ENCODE assay signal across 27 mouse cellular contexts in genomic region chr3:93494774-93495173, GRCm38 (mm10). TPM values are rescaled to one million over a fixed set of nuclear protein-coding genes. Genes with fewer than 3 reads are reported as not detected.
DNase-seq lines count a peak whose midpoint lies in the region; ATAC-seq and TF ChIP-seq lines count a peak whose summit lies in the region.
"Not testable (repeated sequence)": the region's sequence is repeated elsewhere in the genome, so short reads cannot be mapped to it uniquely, and the experiment has no call there.
"Had no signal": no experiment of that assay in that cellular context is flagged by ENCODE, and none has a peak within 500 bp of the region (broad histone marks: within the 10 kb centered on the region; RNA-seq: fewer than 3 reads in every experiment).

No protein-coding gene starts in this region.

- H3K36me3 ChIP-seq in CH12.LX (replicated peaks in 1 of 2; ENCODE audit: control insufficient read depth in 1 of 2, insufficient read depth in 1 of 2, low read length in 1 of 2); forebrain, postnatal 0 days (ENCODE audit: insufficient read depth); intestine, postnatal 0 days (ENCODE audit: control insufficient read depth, insufficient read depth); lung, postnatal 0 days (ENCODE audit: insufficient read depth, low read length): not testable (repeated sequence)

- H3K27me3 ChIP-seq in CH12.LX (replicated peaks); forebrain, postnatal 0 days (ENCODE audit: insufficient read depth, low read length); intestine, postnatal 0 days (replicated peaks; ENCODE audit: control insufficient read depth, insufficient read depth, low read length); lung, postnatal 0 days (replicated peaks; ENCODE audit: insufficient read depth, low read length): not testable (repeated sequence)

- ATAC-seq in forebrain, postnatal 0 days; intestine, postnatal 0 days; lung, postnatal 0 days: not testable (repeated sequence)

- not testable (repeated sequence) for TF ChIP-seq RAD21 in CH12.LX (IDR thresholded peaks at IDR 0.05; ENCODE audit: low read depth, low read length)

- dilution Hi-C loops in CH12.LX (cut with MboI; ENCODE audit: extremely low pct_ligation_motif_present, extremely low pct_unique_long_range_greater_than_20kb, low sequenced_read_pairs) = not testable (repeated sequence)

- H3K4me1 ChIP-seq in CH12.LX (ENCODE audit: control insufficient read depth in 1 of 2, insufficient read depth in 2 of 2); forebrain, postnatal 0 days (ENCODE audit: insufficient read depth); intestine, postnatal 0 days (replicated peaks; ENCODE audit: control insufficient read depth, insufficient read depth, low read length); lung, postnatal 0 days (ENCODE audit: insufficient read depth, low read depth, low read length): not testable (repeated sequence)

- H3K27ac ChIP-seq in CH12.LX (ENCODE audit: insufficient read depth, low read depth); forebrain, postnatal 0 days (ENCODE audit: low read depth, low read length); intestine, postnatal 0 days (ENCODE audit: low read depth, low read length); layer of hippocampus, adult 2 months; lung, postnatal 0 days (ENCODE audit: low read length): not testable (repeated sequence)

- peak in 1 of 2 experiments; percentile 64; a peak in 2 of 4 replicates for TF ChIP-seq CTCF in CH12.LX (conservative IDR thresholded peaks at IDR 0.05 in 1 of 2, IDR thresholded peaks at IDR 0.05 in 1 of 2; ENCODE audit: low read depth in 2 of 2, low read length in 2 of 2)
- TF ChIP-seq CTCF in forebrain, postnatal 0 days (IDR thresholded peaks at IDR 0.05; ENCODE audit: low read depth) = peak; percentile 39
- peak; percentile 47 for TF ChIP-seq CTCF in intestine, postnatal 0 days (IDR thresholded peaks at IDR 0.05; ENCODE audit: low read depth)
- peak; percentile 52 for TF ChIP-seq CTCF in layer of hippocampus, adult 2 months (conservative IDR thresholded peaks at IDR 0.05)
- TF ChIP-seq CTCF in lung, postnatal 0 days (IDR thresholded peaks at IDR 0.05) = peak; percentile 28; the same call in 1 of the 2 replicates

- H3K9me3 ChIP-seq in CH12.LX (replicated peaks; ENCODE audit: low read length); forebrain, postnatal 0 days (ENCODE audit: low read length); intestine, postnatal 0 days (ENCODE audit: control insufficient read depth); lung, postnatal 0 days (ENCODE audit: low read length): not testable (repeated sequence)

- not testable (repeated sequence) for H3K79me2 ChIP-seq in CH12.LX (replicated peaks; ENCODE audit: control insufficient read depth, extremely low read depth, insufficient read depth, poor library complexity, severe bottlenecking)

- in situ Hi-C loops in CH12.LX (cut with MboI; ENCODE audit: low pct_ligation_motif_present, low pct_unique_long_range_greater_than_20kb, low sequenced_read_pairs) = loop anchor here (10.0 kb wide), 2 partner anchors 130 to 360 kb away; no protein-coding TSS in a partner anchor

- TF ChIP-seq POLR2A in CH12.LX (IDR thresholded peaks at IDR 0.05; ENCODE audit: low read depth, low read length) = not testable (repeated sequence)

- TF ChIP-seq EP300 in CH12.LX (IDR thresholded peaks at IDR 0.05; ENCODE audit: low read length); lung, postnatal 0 days (IDR thresholded peaks at IDR 0.05): not testable (repeated sequence)

- 0 out of 2 replicates have a peak overlapping the region, but pooled peaks have one; percentile 33 for H3K9ac ChIP-seq in CH12.LX (ENCODE audit: insufficient read depth, low read depth)
- not testable (repeated sequence) for H3K9ac ChIP-seq in forebrain, postnatal 0 days; intestine, postnatal 0 days (ENCODE audit: low read depth, low read length); lung, postnatal 0 days (replicated peaks; ENCODE audit: low read depth)

- not testable (repeated sequence) for H3K4me3 ChIP-seq in CH12.LX (replicated peaks in 1 of 3; ENCODE audit: low read depth in 2 of 3, low read length in 2 of 3, poor library complexity in 1 of 3); forebrain, postnatal 0 days (ENCODE audit: low read depth, low read length); intestine, postnatal 0 days (ENCODE audit: low read depth, low read length); layer of hippocampus, adult 2 months; lung, postnatal 0 days (ENCODE audit: low read depth, low read length)

- H3K4me2 ChIP-seq in CH12.LX (ENCODE audit: insufficient read depth, low read depth, poor library complexity, severe bottlenecking); forebrain, postnatal 0 days (ENCODE audit: low read depth); intestine, postnatal 0 days (replicated peaks; ENCODE audit: low read depth); lung, postnatal 0 days (replicated peaks; ENCODE audit: low read depth, low read length): not testable (repeated sequence)

- peak; percentile 43 for DNase-seq in 3134 (ENCODE audit: extremely low read depth, insufficient read length, low spot score)
- DNase-seq in CH12.LX (ENCODE audit: extremely low read depth); forebrain, postnatal 0 days; layer of hippocampus, adult 2 months (ENCODE audit: low spot score in 2 of 2); lung, postnatal 0 days (ENCODE audit: low spot score): not testable (repeated sequence)

- 26% methylated on average over 5 of the region's 5 CpGs for WGBS in forebrain, postnatal 0 days
- 40% methylated on average over 5 of the region's 5 CpGs for WGBS in intestine, postnatal 0 days
- 23% methylated on average over 5 of the region's 5 CpGs for WGBS in lung, postnatal 0 days

RNA-seq across cellular contexts. Expression of gene S100a11, which starts 25.5 kb away (rescaled TPM):
- total RNA-seq in CH12.LX (2012; rRNA removed) (33.4 and 47.2 TPM in 2 replicates), CH12.LX (2014; rRNA removed) (68.9 and 75.2 TPM in 2 replicates)
- 448 and 468 TPM in 2 replicates for polyA plus RNA-seq in CH12.LX (2012; ENCODE audit: insufficient read length, low read depth)
- 9.8 and 17.1 TPM in 2 replicates for total RNA-seq in forebrain, postnatal 0 days (2014; rRNA removed)
- polyA plus RNA-seq in forebrain, postnatal 0 days (2015; fragmentation: Nextera tagmentation; extraction: Ambion mirVana) = 169 and 172 TPM in 2 replicates
- polyA plus RNA-seq in intestine, postnatal 0 days (2015; fragmentation: Nextera tagmentation; extraction: Ambion mirVana) = 965 and 1,093 TPM in 2 replicates
- 1 to 10 TPM; 6.8 to 7.4 TPM for total RNA-seq in layer of hippocampus, adult 2 months (2021)
- 2,427 and 2,513 TPM in 2 replicates for polyA plus RNA-seq in lung, postnatal 0 days (2015; fragmentation: Nextera tagmentation; extraction: Ambion mirVana)
- total RNA-seq: MEL had no signal

RNA-seq across cellular contexts. Expression of gene Tchhl1, which starts 26.2 kb away (rescaled TPM):
- total RNA-seq in CH12.LX (2012; rRNA removed) = not detected in 2 replicates
- total RNA-seq in CH12.LX (2014; rRNA removed) = not detected in 2 replicates
- not detected in 2 replicates for polyA plus RNA-seq in CH12.LX (2012; ENCODE audit: insufficient read length, low read depth)
- total RNA-seq in forebrain, postnatal 0 days (2014; rRNA removed) = not detected in 2 replicates
- polyA plus RNA-seq in forebrain, postnatal 0 days (2015; fragmentation: Nextera tagmentation; extraction: Ambion mirVana) = not detected in 2 replicates
- 0.12 and 0.27 TPM in 2 replicates for polyA plus RNA-seq in intestine, postnatal 0 days (2015; fragmentation: Nextera tagmentation; extraction: Ambion mirVana)
- not detected for total RNA-seq in layer of hippocampus, adult 2 months (2021)
- polyA plus RNA-seq in lung, postnatal 0 days (2015; fragmentation: Nextera tagmentation; extraction: Ambion mirVana) = not detected in 2 replicates
- total RNA-seq: gastrocnemius, adult 18-20 months; gastrocnemius, postnatal 10 days; gastrocnemius, postnatal 36 days; granulocyte monocyte progenitor cell, adult 5-6 weeks; heart, adult 2 months; heart, postnatal 25 days; hematopoietic stem cell, adult 5-6 weeks; MEL had no signal
- polyA plus RNA-seq: activated CD4-positive, CD25-positive, alpha-beta regulatory T cell, adult 4 months; brain, embryonic 14.5 days; cortical plate, adult 2 months; embryonic facial prominence, embryonic 10.5 days; embryonic facial prominence, embryonic 13.5 days; erythroblast, embryonic 14.5 days; forebrain, embryonic 12.5 days; forebrain, embryonic 15.5 days; heart, adult 2 months; heart, embryonic 10.5 days; heart, embryonic 13.5 days; heart, embryonic 16.5 days; hindbrain, embryonic 12.5 days; intestine, embryonic 15.5 days had no signal

RNA-seq across cellular contexts. Expression of gene Tchh, which starts 52.6 kb away (rescaled TPM):
- total RNA-seq in CH12.LX (2012; rRNA removed) (not detected in 2 replicates), CH12.LX (2014; rRNA removed) (not detected in 2 replicates)
- not detected in 2 replicates for polyA plus RNA-seq in CH12.LX (2012; ENCODE audit: insufficient read length, low read depth)
- 0.38 and 0.57 TPM in 2 replicates for total RNA-seq in forebrain, postnatal 0 days (2014; rRNA removed)
- polyA plus RNA-seq in forebrain, postnatal 0 days (2015; fragmentation: Nextera tagmentation; extraction: Ambion mirVana) = 0.97 and 1.3 TPM in 2 replicates
- 2.5 and 3.7 TPM in 2 replicates for polyA plus RNA-seq in intestine, postnatal 0 days (2015; fragmentation: Nextera tagmentation; extraction: Ambion mirVana)
- 1 to 10 TPM; 1.4 to 1.6 TPM for total RNA-seq in layer of hippocampus, adult 2 months (2021)
- polyA plus RNA-seq in lung, postnatal 0 days (2015; fragmentation: Nextera tagmentation; extraction: Ambion mirVana) = 4.2 and 5.1 TPM in 2 replicates
- total RNA-seq: gastrocnemius, postnatal 36 days; hematopoietic stem cell, adult 5-6 weeks; MEL had no signal
- polyA plus RNA-seq: activated CD4-positive, CD25-positive, alpha-beta regulatory T cell, adult 4 months; erythroblast, embryonic 14.5 days had no signal
